Mouse (Mus musculus): ENCODE measurements around the gene Rpf2. TPM values are rescaled to one million over a fixed set of nuclear protein-coding genes. Genes with fewer than 3 reads are reported as not detected.

Gene Rpf2
- polyA plus RNA-seq, 1 experiment, result 5.6 TPM

DNA sequence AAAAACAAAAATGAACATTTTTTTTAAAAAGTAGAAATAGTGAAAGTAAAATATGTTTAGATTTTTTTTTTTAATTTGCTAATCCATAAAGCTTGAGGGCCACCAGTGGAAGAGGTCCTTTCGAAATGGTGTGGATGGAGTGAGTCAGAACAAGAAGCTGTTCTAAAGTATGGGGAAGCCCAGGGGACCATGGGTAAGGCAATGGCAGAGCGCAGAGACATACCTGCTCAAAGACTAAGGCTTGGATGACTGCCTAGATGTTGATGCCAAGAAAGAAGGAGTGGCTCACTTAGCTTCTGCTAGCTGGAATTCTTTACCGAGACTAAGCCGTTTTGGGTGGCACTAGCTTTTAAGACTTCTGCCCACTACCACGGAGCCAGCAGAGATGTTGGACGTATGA lies 15.4 kb upstream of the Rpf2 start:
- no peak overlapping the region for H3K27ac ChIP-seq (ENCODE audit: insufficient read depth, low read depth, low read length)
- TF ChIP-seq CTCF (conservative IDR thresholded peaks at IDR 0.05; ENCODE audit: insufficient read depth, insufficient read length, low read depth, low read length) (no peak), POLR2A (IDR thresholded peaks at IDR 0.05; ENCODE audit: low read depth, low read length) (no peak)

DNA sequence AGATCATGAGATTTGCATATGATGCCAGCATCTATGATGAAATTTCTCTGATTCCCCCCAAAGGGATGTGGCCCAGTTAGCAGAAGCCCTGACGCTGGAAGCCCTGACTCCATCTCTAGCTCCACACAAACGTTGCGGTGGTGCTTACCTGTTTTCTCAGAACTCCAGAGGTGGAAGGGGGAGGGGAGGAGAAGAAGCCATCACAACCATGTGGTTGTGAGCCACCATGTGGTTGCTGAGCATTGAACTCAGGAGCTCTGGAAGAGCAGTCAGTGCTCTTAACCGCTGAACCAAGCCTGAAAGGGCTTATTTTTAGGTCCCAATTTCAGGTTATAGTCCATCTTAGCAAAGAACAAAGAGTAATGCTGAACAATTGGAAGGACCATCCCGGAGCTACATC lies 13.5 kb upstream of the Rpf2 start:
- TF ChIP-seq POLR2A (IDR thresholded peaks at IDR 0.05; ENCODE audit: low read depth, low read length) (no peak), CTCF (conservative IDR thresholded peaks at IDR 0.05; ENCODE audit: insufficient read depth, insufficient read length, low read depth, low read length) (no peak)
- Histone ChIP-seq H3K27ac (ENCODE audit: insufficient read depth, low read depth, low read length) (no peak overlapping the region), H3K4me3 (ENCODE audit: insufficient read depth, low read depth, low read length) (no peak overlapping the region), H3K4me1 (ENCODE audit: control insufficient read depth, insufficient read depth, low read length) (peaks cover 2% of the 10 kb centered on the region), H3K36me3 (ENCODE audit: control insufficient read depth, insufficient read depth, low read length) (no peaks in the 10 kb centered on the region), H3K27me3 (replicated peaks; ENCODE audit: control insufficient read depth, insufficient read depth, low read length) (no peaks in the 10 kb centered on the region)
- 67% methylated on average over 5 of the region's 5 CpGs for WGBS
- DNase-seq, result no peak

More for the DNA sequence above, 15.4 kb upstream of the Rpf2 start:
- Histone ChIP-seq H3K4me3 (ENCODE audit: insufficient read depth, low read depth, low read length) (no peak overlapping the region), H3K36me3 (ENCODE audit: control insufficient read depth, insufficient read depth, low read length) (no peaks in the 10 kb centered on the region), H3K27me3 (replicated peaks; ENCODE audit: control insufficient read depth, insufficient read depth, low read length) (no peaks in the 10 kb centered on the region), H3K4me1 (ENCODE audit: control insufficient read depth, insufficient read depth, low read length) (peaks cover 2% of the 10 kb centered on the region)
- 81% methylated on average over 6 of the region's 6 CpGs for WGBS
- DNase-seq, result no peak

DNA sequence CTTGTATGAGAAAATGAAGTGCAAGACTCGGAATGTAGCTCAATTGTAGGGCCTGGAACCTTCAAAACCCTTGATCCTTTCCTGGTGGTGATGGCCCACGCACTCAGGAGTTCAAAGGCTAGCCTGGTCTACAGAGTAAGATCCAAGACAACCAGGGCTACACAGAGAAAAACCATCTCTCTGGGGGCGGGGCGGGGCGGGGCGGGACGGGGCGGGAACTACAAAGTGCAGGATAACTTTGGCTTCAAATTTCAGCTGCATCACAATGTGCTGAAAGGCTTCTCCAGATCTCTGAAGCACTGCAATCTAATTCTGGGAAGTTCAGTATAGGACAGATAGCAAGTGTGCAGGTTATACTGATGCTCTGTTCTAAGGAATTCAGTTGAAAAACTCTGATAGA lies 12.7 kb upstream of the Rpf2 start:
- H3K4me3 ChIP-seq (ENCODE audit: insufficient read depth, low read depth, low read length), result no peak overlapping the region
- no peaks in the 10 kb centered on the region for H3K27me3 ChIP-seq (replicated peaks; ENCODE audit: control insufficient read depth, insufficient read depth, low read length)
- H3K4me1 ChIP-seq (ENCODE audit: control insufficient read depth, insufficient read depth, low read length), result peaks cover 2% of the 10 kb centered on the region
- no peak overlapping the region for H3K27ac ChIP-seq (ENCODE audit: insufficient read depth, low read depth, low read length)
- DNase-seq, result no peak
- no peaks in the 10 kb centered on the region for H3K36me3 ChIP-seq (ENCODE audit: control insufficient read depth, insufficient read depth, low read length)
- TF ChIP-seq CTCF (conservative IDR thresholded peaks at IDR 0.05; ENCODE audit: insufficient read depth, insufficient read length, low read depth, low read length) (no peak), POLR2A (IDR thresholded peaks at IDR 0.05; ENCODE audit: low read depth, low read length) (no peak)
- WGBS, result 19% methylated on average over 8 of the region's 8 CpGs

GRCm38 (mm10) chr10:40258976-40259375 lies 12.1 kb upstream of the Rpf2 start:
- no peaks in the 10 kb centered on the region for H3K27me3 ChIP-seq (replicated peaks; ENCODE audit: control insufficient read depth, insufficient read depth, low read length)
- H3K4me1 ChIP-seq (ENCODE audit: control insufficient read depth, insufficient read depth, low read length), result peaks cover 2% of the 10 kb centered on the region
- WGBS, result 0% methylated on average over 5 of the region's 5 CpGs
- DNase-seq, result peak; percentile 78
- H3K27ac ChIP-seq (ENCODE audit: insufficient read depth, low read depth, low read length), result no peak overlapping the region
- no peaks in the 10 kb centered on the region for H3K36me3 ChIP-seq (ENCODE audit: control insufficient read depth, insufficient read depth, low read length)
- H3K4me3 ChIP-seq (ENCODE audit: insufficient read depth, low read depth, low read length), result no peak overlapping the region
- TF ChIP-seq CTCF (conservative IDR thresholded peaks at IDR 0.05; ENCODE audit: insufficient read depth, insufficient read length, low read depth, low read length), result no peak
- TF ChIP-seq POLR2A (IDR thresholded peaks at IDR 0.05; ENCODE audit: low read depth, low read length), result no peak

GRCm38 (mm10) chr10:40258401-40258966 lies 11.6 kb upstream of the Rpf2 start:
- under 1% methylated on average over 12 of the region's 12 CpGs for WGBS
- TF ChIP-seq POLR2A (IDR thresholded peaks at IDR 0.05; ENCODE audit: low read depth, low read length) (peak; percentile 56), CTCF (conservative IDR thresholded peaks at IDR 0.05; ENCODE audit: insufficient read depth, insufficient read length, low read depth, low read length) (peak; percentile 48)
- peak overlapping the region; percentile 8 for H3K4me3 ChIP-seq (ENCODE audit: insufficient read depth, low read depth, low read length)

GRCm38 (mm10) chr10:40257414-40258255 lies 10.8 kb upstream of the Rpf2 start, which contains the start of gene Gtf3c6:
Gtf3c6 (minus strand) TSS chr10:40258108.
- peak; percentile 95 for DNase-seq
- WGBS, result under 1% methylated on average over 43 of the region's 43 CpGs
- peak within 1 kb of the TSS; percentile 89 for H3K27ac ChIP-seq (ENCODE audit: insufficient read depth, low read depth, low read length)
- H3K36me3 ChIP-seq (ENCODE audit: control insufficient read depth, insufficient read depth, low read length), result peaks cover 1% of the 10 kb centered on the region; the same call in 1 of the 2 replicates
- H3K4me1 ChIP-seq (ENCODE audit: control insufficient read depth, insufficient read depth, low read length), result no peaks in the 10 kb centered on the region; the same call in 1 of the 2 replicates
- no peak for TF ChIP-seq POLR2A (IDR thresholded peaks at IDR 0.05; ENCODE audit: low read depth, low read length)
- TF ChIP-seq CTCF (conservative IDR thresholded peaks at IDR 0.05; ENCODE audit: insufficient read depth, insufficient read length, low read depth, low read length), result no peak
- H3K27me3 ChIP-seq (replicated peaks; ENCODE audit: control insufficient read depth, insufficient read depth, low read length), result no peaks in the 10 kb centered on the region
- H3K4me3 ChIP-seq (ENCODE audit: insufficient read depth, low read depth, low read length), result peak within 1 kb of the TSS; percentile 97

More at GRCm38 (mm10) chr10:40258401-40258966, 11.6 kb upstream of the Rpf2 start:
- no peaks in the 10 kb centered on the region for H3K27me3 ChIP-seq (replicated peaks; ENCODE audit: control insufficient read depth, insufficient read depth, low read length)
- H3K4me1 ChIP-seq (ENCODE audit: control insufficient read depth, insufficient read depth, low read length), result peaks cover 2% of the 10 kb centered on the region
- H3K36me3 ChIP-seq (ENCODE audit: control insufficient read depth, insufficient read depth, low read length), result no peaks in the 10 kb centered on the region; the same call in 1 of the 2 replicates
- peak; percentile 78 for DNase-seq
- peak overlapping the region; percentile 76 for H3K27ac ChIP-seq (ENCODE audit: insufficient read depth, low read depth, low read length)

DNA sequence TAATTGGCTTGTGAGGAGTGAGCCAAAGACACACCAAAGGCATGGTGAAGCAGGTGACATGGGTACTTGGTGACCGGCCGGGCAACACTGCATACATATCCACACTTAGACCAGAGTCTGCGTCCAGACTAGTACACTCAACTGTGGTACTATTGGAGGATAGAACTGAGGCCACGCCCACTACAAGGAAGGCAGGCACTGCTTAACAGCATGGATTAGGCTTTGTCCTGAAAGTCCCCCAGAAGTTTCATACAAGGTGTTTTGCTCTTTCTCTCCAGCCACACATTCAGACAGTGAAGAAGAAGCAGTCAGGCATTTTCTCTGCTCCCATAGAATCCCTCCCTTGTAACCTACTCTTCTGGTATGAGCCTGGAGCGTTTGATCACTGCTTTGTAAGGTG lies 9.9 kb upstream of the Rpf2 start:
- TF ChIP-seq POLR2A (IDR thresholded peaks at IDR 0.05; ENCODE audit: low read depth, low read length) (no peak), CTCF (conservative IDR thresholded peaks at IDR 0.05; ENCODE audit: insufficient read depth, insufficient read length, low read depth, low read length) (no peak)
- peaks cover 1% of the 10 kb centered on the region; the same call in 1 of the 2 replicates for H3K36me3 ChIP-seq (ENCODE audit: control insufficient read depth, insufficient read depth, low read length)
- WGBS, result 3% methylated on average over 5 of the region's 5 CpGs
- peak overlapping the region; percentile 40; the same call in 1 of the 2 replicates for H3K27ac ChIP-seq (ENCODE audit: insufficient read depth, low read depth, low read length)
- H3K27me3 ChIP-seq (replicated peaks; ENCODE audit: control insufficient read depth, insufficient read depth, low read length), result no peaks in the 10 kb centered on the region
- H3K4me1 ChIP-seq (ENCODE audit: control insufficient read depth, insufficient read depth, low read length), result no peaks in the 10 kb centered on the region; the same call in 1 of the 2 replicates
- peak; percentile 85 for DNase-seq
- H3K4me3 ChIP-seq (ENCODE audit: insufficient read depth, low read depth, low read length), result peak overlapping the region; percentile 97

All from kidney, adult 2 months (tissue).